Mouse (Mus musculus) CH12.LX (cell line): ENCODE measurements around the gene Ybx3.

Experiments used
- CHD2 ChIP-seq: IDR thresholded peaks from 2 replicates; pipeline ENCODE4 v1.6.1; 2011; ENCODE audit warnings: low read length, improper control_type of control experiment
- ETS1 ChIP-seq: conservative IDR thresholded peaks from 2 replicates; pipeline ENCODE4 v1.6.1; 2012; ENCODE audit warnings: low read depth, mild to moderate bottlenecking, inconsistent platforms, low read length, improper control_type of control experiment, moderate library complexity
- SIN3A ChIP-seq: IDR thresholded peaks from 2 replicates; pipeline ENCODE4 v1.6.1; 2012; ENCODE audit warnings: low read length, improper control_type of control experiment, inconsistent platforms
- USF1 ChIP-seq: IDR thresholded peaks from 2 replicates; pipeline ENCODE4 v1.6.1; 2014; ENCODE audit warnings: low read depth, mild to moderate bottlenecking, inconsistent platforms, low read length, improper control_type of control experiment

- no peak for TF ChIP-seq CHD2
- no peak for TF ChIP-seq SIN3A
- no peak for TF ChIP-seq ETS1
- no peak for TF ChIP-seq USF1
Observed at GRCm38 (mm10) chr6:131436626-131437025, 48.4 kb upstream of the Ybx3 start.
